8 mouse cellular contexts compared by ENCODE assay signal in the genomic region with DNA sequence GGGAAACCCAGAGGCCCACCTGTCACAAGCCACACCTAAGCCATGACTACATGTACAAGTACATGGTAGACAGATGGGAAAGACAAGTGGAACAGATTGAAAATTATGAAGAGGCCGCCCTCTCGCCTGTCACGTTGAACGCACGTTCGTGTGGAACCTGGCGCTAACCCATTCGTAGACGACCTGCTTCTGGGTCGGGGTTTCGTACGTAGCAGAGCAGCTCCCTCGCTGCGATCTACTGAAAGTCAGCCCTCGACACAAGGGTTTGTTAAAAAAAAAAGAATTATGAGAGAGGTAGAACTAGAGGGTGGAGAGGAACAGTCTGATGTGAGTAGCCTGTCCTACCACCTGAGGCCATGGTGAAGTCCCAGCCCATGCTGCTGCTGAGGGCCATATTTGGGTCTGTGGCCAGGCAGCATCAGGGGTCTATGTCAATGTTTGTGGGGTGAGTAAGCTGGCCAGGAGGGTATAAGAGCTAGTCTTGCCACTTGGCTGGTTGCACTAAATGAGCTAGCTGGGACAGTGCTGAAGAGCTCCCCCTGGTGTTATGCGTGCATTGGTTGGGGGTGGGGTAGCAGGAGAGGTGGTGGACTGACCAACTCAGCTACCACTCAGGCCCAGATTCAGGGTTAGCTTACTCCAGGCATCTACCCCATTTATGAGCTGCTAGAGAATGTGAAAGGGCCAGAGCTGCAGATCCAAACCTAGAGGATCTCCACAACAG. TPM values are rescaled to one million over a fixed set of nuclear protein-coding genes. Genes with fewer than 3 reads are reported as not detected.
DNase-seq lines count a peak whose midpoint lies in the region; ATAC-seq and TF ChIP-seq lines count a peak whose summit lies in the region.

No protein-coding gene starts in this region.

- H3K4me1 ChIP-seq in G1E (ENCODE audit: insufficient read depth, low read depth, low read length) = peaks cover 4% of the 10 kb centered on the region; the same call in 1 of the 2 replicates
- no peaks in the 10 kb centered on the region for H3K4me1 ChIP-seq in heart, adult 2 months (ENCODE audit: control insufficient read depth, insufficient read depth, low read length)
- no peaks in the 10 kb centered on the region for H3K4me1 ChIP-seq in stomach, postnatal 0 days (replicated peaks; ENCODE audit: control insufficient read depth, insufficient read depth)

- H3K36me3 ChIP-seq in G1E (replicated peaks) = peaks cover 39% of the 10 kb centered on the region
- no peaks in the 10 kb centered on the region for H3K36me3 ChIP-seq in heart, adult 2 months (ENCODE audit: control insufficient read depth, insufficient read depth, low read length)
- no peaks in the 10 kb centered on the region for H3K36me3 ChIP-seq in stomach, postnatal 0 days (ENCODE audit: control insufficient read depth, insufficient read depth, low read length)

- no peaks in the 10 kb centered on the region; the same call in 1 of the 2 replicates for H3K79me2 ChIP-seq in heart, adult 2 months (replicated peaks; ENCODE audit: control insufficient read depth, insufficient read depth, low read length)

- H3K27ac ChIP-seq in heart, adult 2 months = no peak overlapping the region
- no peak overlapping the region for H3K27ac ChIP-seq in stomach, postnatal 0 days (replicated peaks)

- no peak for ATAC-seq in G1E (ENCODE audit: extremely low read depth, insufficient number of reproducible peaks, low FRiP score, poor library complexity, severe bottlenecking)
- ATAC-seq in megakaryocyte, adult 5-6 weeks (ENCODE audit: poor library complexity, severe bottlenecking) = peak; percentile 69
- ATAC-seq in stomach, postnatal 0 days (ENCODE audit: low FRiP score, low TSS enrichment) = peak; percentile 63

- intact Hi-C loops in heart, adult 2 months (cut with DNase I) = no loop called here

- no peak for TF ChIP-seq POLR2A in heart, adult 2 months (IDR thresholded peaks at IDR 0.05; ENCODE audit: insufficient read depth, low read depth, low read length)

- H3K4me3 ChIP-seq in G1E (ENCODE audit: low read depth, low read length) = no peak overlapping the region
- H3K4me3 ChIP-seq in heart, adult 2 months = no peak overlapping the region
- no peak overlapping the region for H3K4me3 ChIP-seq in stomach, postnatal 0 days (ENCODE audit: low read depth, low read length)

- no peak overlapping the region for H3K4me2 ChIP-seq in stomach, postnatal 0 days (replicated peaks; ENCODE audit: low read depth)

- 0 out of 2 replicates have a peak, but pooled peaks have one; percentile 23 for TF ChIP-seq EP300 in heart, adult 2 months (IDR thresholded peaks at IDR 0.05; ENCODE audit: insufficient read depth, low read depth, low read length)
- TF ChIP-seq EP300 in stomach, postnatal 0 days (optimal IDR thresholded peaks at IDR 0.05) = no peak

- no peaks in the 10 kb centered on the region for H3K9me3 ChIP-seq in G1E (replicated peaks)
- no peaks in the 10 kb centered on the region for H3K9me3 ChIP-seq in stomach, postnatal 0 days (ENCODE audit: control insufficient read depth, low read length)

- TF ChIP-seq CTCF in G1E (IDR thresholded peaks at IDR 0.05; ENCODE audit: low read depth, low read length) = peak; percentile 37
- TF ChIP-seq CTCF in heart, adult 2 months (IDR thresholded peaks at IDR 0.05) = peak; percentile 64
- TF ChIP-seq CTCF in stomach, postnatal 0 days (IDR thresholded peaks at IDR 0.05; ENCODE audit: low read depth) = peak; percentile 70

- DNase-seq in A20 (ENCODE audit: low read depth, low spot score) (peak; percentile 58), G1E (ENCODE audit: low spot score) (no peak), adipocyte (ENCODE audit: low spot score) (no peak)
- DNase-seq in cerebellum, postnatal 14 days = peak; percentile 29 to 47
- DNase-seq in heart, adult 2 months = peak; percentile 40 to 75
- DNase-seq in layer of hippocampus, postnatal 25 days (ENCODE audit: extremely low spot score in 1 of 2, low spot score in 1 of 2) = peak; percentile 51 to 58
- peak; percentile 56 for DNase-seq in stomach, postnatal 0 days (ENCODE audit: low spot score)

- 88% methylated on average over 16 of the region's 16 CpGs for WGBS in heart, adult 2 months
- 78% methylated on average over 16 of the region's 16 CpGs for WGBS in stomach, postnatal 0 days

- H3K9ac ChIP-seq in heart, adult 2 months (ENCODE audit: low read depth, low read length) = no peak overlapping the region
- no peak overlapping the region for H3K9ac ChIP-seq in stomach, postnatal 0 days (ENCODE audit: low read length)

- H3K27me3 ChIP-seq in G1E (ENCODE audit: insufficient read depth, low read length) = no peaks in the 10 kb centered on the region
- H3K27me3 ChIP-seq in heart, adult 2 months (ENCODE audit: control insufficient read depth, insufficient read depth, low read length) = no peaks in the 10 kb centered on the region
- H3K27me3 ChIP-seq in stomach, postnatal 0 days (ENCODE audit: control insufficient read depth, insufficient read depth, low read length) = no peaks in the 10 kb centered on the region

RNA-seq across cellular contexts. Expression of a gene that starts 24.5 kb away (rescaled TPM):
- total RNA-seq in G1E (2014; fragmentation: Nextera tagmentation) (201 and 220 TPM in 2 replicates), G1E (2017) (50.2 and 69.8 TPM in 2 replicates)
- 10.8 and 14.4 TPM in 2 replicates for polyA plus RNA-seq in G1E (2012)
- 10 to 100 TPM; 39.9 to 46.0 TPM for total RNA-seq in heart, adult 2 months (2021)
- polyA plus RNA-seq in heart, adult 2 months (2012; rRNA removed) = 10.4 and 17.6 TPM in 2 replicates
- total RNA-seq in layer of hippocampus, postnatal 25 days (2021) = 100 to 1,000 TPM; 132 to 140 TPM
- total RNA-seq in megakaryocyte, adult 5-6 weeks (2015) = 79.4 and 91.9 TPM in 2 replicates
- total RNA-seq in megakaryocyte, adult 5-6 weeks (2017) = 42.1 and 42.3 TPM in 2 replicates
- 20.7 and 21.4 TPM in 2 replicates for polyA plus RNA-seq in stomach, postnatal 0 days (2015; fragmentation: Nextera tagmentation; extraction: Ambion mirVana)

RNA-seq across cellular contexts. Expression of a gene that starts 43.2 kb away (rescaled TPM):
- total RNA-seq in G1E (2014; fragmentation: Nextera tagmentation) = 103 and 112 TPM in 2 replicates
- 195 and 233 TPM in 2 replicates for total RNA-seq in G1E (2017)
- polyA plus RNA-seq in G1E (2012) = 992 and 1,141 TPM in 2 replicates
- total RNA-seq in heart, adult 2 months (2021) = 1,000 to 10,000 TPM; 3,018 to 3,425 TPM
- 2,742 and 4,242 TPM in 2 replicates for polyA plus RNA-seq in heart, adult 2 months (2012; rRNA removed)
- total RNA-seq in layer of hippocampus, postnatal 25 days (2021) = 100 to 1,000 TPM; 530 to 583 TPM
- 592 and 616 TPM in 2 replicates for total RNA-seq in megakaryocyte, adult 5-6 weeks (2015)
- total RNA-seq in megakaryocyte, adult 5-6 weeks (2017) = 102 and 104 TPM in 2 replicates
- 1,360 and 1,478 TPM in 2 replicates for polyA plus RNA-seq in stomach, postnatal 0 days (2015; fragmentation: Nextera tagmentation; extraction: Ambion mirVana)

Comparison
In these comparisons a context has a peak if more than half of its experiments do, and no peak if none do; other contexts are left out.
1. DNase-seq: peak in A20 (single experiment), cerebellum, postnatal 14 days (2 of 2), heart, adult 2 months (2 of 2), layer of hippocampus, postnatal 25 days (2 of 2) and stomach, postnatal 0 days (single experiment); none in G1E (single experiment) and adipocyte (single experiment).
2. RNA of a gene that starts 43.2 kb away (total RNA-seq): 3,018 to 3,425 TPM in heart, adult 2 months; 102 to 616 TPM in megakaryocyte, adult 5-6 weeks, 530 to 583 TPM in layer of hippocampus, postnatal 25 days and 103 to 233 TPM in G1E; every median in the first group is over 4 times any median in the second.
3. Peak in every context shown above with its lines, with median percentiles within 50 percentile points of each other: CTCF ChIP-seq.